Mouse (Mus musculus) macrophage (primary cell): ENCODE results near the gene Sgsh. TPM values are rescaled to one million over a fixed set of nuclear protein-coding genes. Genes with fewer than 3 reads are reported as not detected.
"Not testable (repeated sequence)": the region's sequence is repeated elsewhere in the genome, so short reads cannot be mapped to it uniquely, and the experiment has no call there.

Source experiments
- H3K27ac ChIP-seq: fragments of 350-480 bp; formaldehyde crosslinking; 2 replicates; pipeline ENCODE4 v1.9.0; 2021
- H3K36me3 ChIP-seq: fragments of 350-480 bp; formaldehyde crosslinking; 2 replicates; pipeline ENCODE4 v1.9.0; 2021; ENCODE audit errors: inconsistent target
- H3K4me3 ChIP-seq: fragments of 350-480 bp; formaldehyde crosslinking; 2 replicates; pipeline ENCODE4 v1.9.0; 2021; ENCODE audit errors: inconsistent target
- H3K79me2 ChIP-seq: fragments of 350-480 bp; formaldehyde crosslinking; 2 replicates; pipeline ENCODE4 v1.9.0; 2021; ENCODE audit errors: inconsistent target
- WGBS: methylation state at CpG from one replicate; pipeline ENCODE4 v1.1.7; 2026; ENCODE audit warnings: inconsistent platforms; ENCODE audit not compliant: missing documents; 5-methylcytosine and 5-hydroxymethylcytosine counted together
- polyA plus RNA-seq: library from polyadenylated mRNA; stranded (reverse); fragments of 250-400 nt; gene quantifications from 3 replicates; pipeline ENCODE4 v1.2.4, GENCODE M21; 2018; ENCODE audit warnings: inconsistent platforms

Sgsh gene
- polyA plus RNA-seq, 1 experiment from 2014 or later = 41.6 TPM

DNA sequence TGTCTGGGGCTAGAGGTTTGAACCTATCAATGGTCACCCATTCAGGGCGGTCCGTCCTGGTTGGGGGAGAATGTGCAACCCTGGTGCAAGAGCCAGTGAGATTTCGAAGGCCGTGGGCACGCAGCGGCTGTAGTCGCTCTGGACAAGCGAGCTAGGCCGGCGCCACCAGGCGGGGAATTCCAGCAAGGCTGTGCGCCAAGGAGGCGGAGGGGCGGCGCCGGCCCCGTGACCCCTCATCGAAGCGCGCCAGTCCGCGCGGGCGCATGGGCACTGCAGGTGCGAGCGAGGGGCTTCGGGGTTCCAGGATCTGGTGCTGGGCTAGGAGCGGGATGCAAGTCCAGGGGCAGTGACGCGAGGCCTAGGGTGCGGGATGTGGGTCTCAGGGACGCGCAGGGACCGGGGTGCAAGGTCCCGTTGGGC, 34.5 kb upstream of the Sgsh start:
- peak overlapping the region; percentile 98 for H3K4me3 ChIP-seq
- peaks cover 42% of the 10 kb centered on the region for H3K79me2 ChIP-seq
- 2% methylated on average over 30 of the region's 35 CpGs for WGBS
- H3K27ac ChIP-seq = peak overlapping the region; percentile 95
- H3K36me3 ChIP-seq = peaks cover 3% of the 10 kb centered on the region; the same call in 1 of the 2 replicates

DNA sequence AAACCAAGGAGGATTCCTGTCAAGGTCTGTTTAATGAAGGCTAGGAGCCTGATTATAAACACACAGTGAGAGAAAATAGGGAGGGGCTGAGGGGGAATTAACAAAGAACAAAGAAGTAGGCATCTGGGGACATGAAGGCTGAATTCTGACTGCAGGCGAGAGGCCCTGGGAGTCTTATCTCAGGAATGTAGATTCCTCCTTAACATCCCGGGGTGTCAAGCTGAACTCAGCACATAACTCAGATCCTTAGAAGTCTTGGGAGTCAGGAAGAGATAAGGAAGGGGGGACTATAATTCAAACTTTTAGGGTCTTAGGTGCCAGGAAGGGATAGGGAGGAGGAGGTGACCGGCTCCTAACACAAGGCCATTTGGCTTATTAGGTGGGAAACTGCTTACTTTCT, 31.9 kb upstream of the Sgsh start:
- peaks cover 18% of the 10 kb centered on the region; the same call in 1 of the 2 replicates for H3K79me2 ChIP-seq
- H3K27ac ChIP-seq, H3K4me3 ChIP-seq, H3K36me3 ChIP-seq: not testable (repeated sequence)
- WGBS = 69% methylated on average over 3 of the region's 3 CpGs

DNA sequence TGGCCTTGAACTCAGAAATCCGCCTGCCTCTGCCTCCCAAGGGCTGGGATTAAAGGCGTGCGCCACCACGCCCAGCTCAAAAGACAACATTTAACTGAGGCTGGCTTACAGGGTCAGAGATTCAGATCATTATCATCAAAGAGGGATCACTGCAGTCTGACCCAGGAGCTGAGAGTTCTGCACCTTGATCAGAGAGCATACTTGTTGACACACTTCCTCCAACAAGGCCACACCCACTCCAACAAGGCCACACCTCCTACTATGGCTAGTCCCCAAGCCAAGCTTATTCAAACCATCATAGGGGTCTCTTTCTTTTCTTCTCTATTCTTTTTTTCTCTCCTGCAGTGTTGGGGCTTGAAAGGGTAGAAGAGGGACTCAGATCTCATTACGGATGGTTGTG, 31.0 kb upstream of the Sgsh start:
- no peak overlapping the region for H3K27ac ChIP-seq
- 98% methylated on average over 5 of the region's 5 CpGs for WGBS
- H3K4me3 ChIP-seq = no peak overlapping the region
- no peaks in the 10 kb centered on the region; the same call in 1 of the 2 replicates for H3K36me3 ChIP-seq
- H3K79me2 ChIP-seq = peaks cover 9% of the 10 kb centered on the region; the same call in 1 of the 2 replicates

DNA sequence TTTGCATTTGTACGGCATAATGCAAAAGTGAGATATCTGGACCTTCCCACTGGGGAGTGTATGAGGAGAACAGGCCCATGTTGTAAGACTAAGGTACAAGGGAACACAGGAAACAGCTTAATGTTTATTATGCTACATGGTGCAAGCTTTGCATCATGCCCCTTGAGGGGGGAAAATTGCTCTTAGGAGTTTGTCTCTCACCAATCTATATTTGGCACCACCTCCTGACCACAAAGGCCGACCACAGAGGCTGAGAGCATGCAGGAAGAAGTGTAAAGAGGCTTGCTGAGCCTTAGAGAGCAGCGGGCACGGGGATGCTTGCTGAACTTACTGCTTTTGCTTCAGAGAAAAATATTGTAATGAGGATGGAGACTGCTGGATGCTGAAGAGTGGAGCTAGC, 29.6 kb upstream of the Sgsh start:
- Histone ChIP-seq H3K27ac (no peak overlapping the region), H3K79me2 (no peaks in the 10 kb centered on the region), H3K36me3 (peaks cover 10% of the 10 kb centered on the region), H3K4me3 (no peak overlapping the region)
- 9% methylated on average over 4 of the region's 4 CpGs for WGBS

DNA sequence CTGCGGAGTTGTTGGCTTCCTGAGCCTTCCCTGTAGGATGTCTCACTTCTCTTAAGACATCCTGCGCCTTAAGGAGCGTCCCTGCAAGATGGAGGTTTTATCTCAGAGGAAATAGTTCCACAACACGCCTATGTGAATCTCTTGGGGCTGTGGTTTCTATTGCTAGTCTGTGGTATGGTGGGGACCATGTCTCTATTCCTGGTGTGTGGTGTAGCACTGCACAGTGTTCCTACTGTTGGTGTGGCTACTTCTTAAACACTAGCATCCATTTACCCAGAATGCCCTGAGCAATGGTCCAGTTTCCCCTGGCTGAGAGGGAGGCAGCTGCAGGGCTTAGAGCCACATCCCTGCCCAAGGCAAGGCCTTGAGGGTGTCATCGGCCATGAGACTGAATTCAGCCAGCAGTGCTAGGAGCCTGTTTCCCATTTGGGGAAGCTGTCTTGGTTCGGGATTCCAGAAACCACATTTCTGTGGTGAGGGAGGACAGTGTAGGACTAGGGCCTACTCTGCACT, 27.1 kb upstream of the Sgsh start:
- WGBS = 38% methylated on average over 6 of the region's 6 CpGs
- H3K27ac ChIP-seq = no peak overlapping the region
- H3K4me3 ChIP-seq = no peak overlapping the region
- H3K36me3 ChIP-seq = peaks cover 32% of the 10 kb centered on the region
- H3K79me2 ChIP-seq = no peaks in the 10 kb centered on the region

DNA sequence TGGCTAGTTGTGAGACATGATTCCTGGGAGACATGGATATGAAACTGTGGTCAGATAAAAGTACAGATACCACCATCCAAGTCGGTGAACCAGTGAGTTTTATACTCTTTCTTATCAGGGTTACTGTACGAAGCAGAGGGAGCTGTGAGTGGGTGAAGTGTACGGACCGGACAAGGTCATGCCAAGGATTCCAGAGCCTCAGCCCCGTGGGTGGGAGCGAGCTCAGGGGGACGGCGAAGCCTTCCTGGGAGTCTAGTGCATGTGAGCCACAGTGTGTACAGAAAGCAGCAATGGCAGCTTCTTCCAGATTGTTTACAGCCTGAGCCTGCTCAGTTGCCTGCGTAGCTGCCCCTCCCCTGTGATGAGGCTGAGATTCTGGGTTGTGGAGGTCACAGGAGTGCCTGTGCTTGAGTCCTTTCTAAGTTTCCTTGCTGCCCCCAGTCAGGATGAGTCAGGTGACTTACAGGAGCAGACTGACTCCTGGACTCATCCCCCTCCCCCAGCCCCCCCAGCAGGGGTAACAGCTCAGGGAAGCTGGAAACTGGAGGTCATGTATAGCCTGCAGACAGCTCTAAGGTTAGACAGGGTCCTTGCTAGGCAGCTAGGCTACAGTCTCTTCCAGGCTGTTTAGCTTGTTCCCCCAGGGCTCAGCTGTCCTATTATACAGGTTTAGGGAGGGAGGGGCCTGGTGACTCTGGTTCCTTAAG, 26.4 kb upstream of the Sgsh start:
- peaks cover 32% of the 10 kb centered on the region for H3K36me3 ChIP-seq
- 90% methylated on average over 8 of the region's 9 CpGs for WGBS
- H3K27ac ChIP-seq = no peak overlapping the region
- H3K4me3 ChIP-seq = no peak overlapping the region
- no peaks in the 10 kb centered on the region for H3K79me2 ChIP-seq

DNA sequence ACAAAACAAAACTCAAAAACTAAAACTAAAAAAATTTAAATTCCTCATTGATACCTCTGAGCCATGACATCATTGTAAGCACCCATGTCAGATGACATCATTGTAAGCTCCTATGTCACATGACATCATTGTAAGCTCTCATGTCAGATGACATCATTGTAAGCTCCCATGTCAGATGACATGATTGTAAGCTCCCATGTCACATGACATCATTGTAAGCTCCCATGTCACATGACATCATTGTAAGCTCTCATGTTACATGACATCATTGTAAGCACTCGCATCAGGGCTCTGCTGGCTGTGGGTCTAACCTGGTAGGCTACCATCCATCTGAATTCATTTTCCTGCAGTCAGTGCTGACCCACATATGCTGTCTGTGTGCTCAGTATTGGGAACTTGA, 23.2 kb upstream of the Sgsh start:
- no peak overlapping the region for H3K4me3 ChIP-seq
- peaks cover 41% of the 10 kb centered on the region for H3K36me3 ChIP-seq
- WGBS = 80% methylated on average over 1 of the region's 1 CpGs
- H3K79me2 ChIP-seq = no peaks in the 10 kb centered on the region
- H3K27ac ChIP-seq = no peak overlapping the region

DNA sequence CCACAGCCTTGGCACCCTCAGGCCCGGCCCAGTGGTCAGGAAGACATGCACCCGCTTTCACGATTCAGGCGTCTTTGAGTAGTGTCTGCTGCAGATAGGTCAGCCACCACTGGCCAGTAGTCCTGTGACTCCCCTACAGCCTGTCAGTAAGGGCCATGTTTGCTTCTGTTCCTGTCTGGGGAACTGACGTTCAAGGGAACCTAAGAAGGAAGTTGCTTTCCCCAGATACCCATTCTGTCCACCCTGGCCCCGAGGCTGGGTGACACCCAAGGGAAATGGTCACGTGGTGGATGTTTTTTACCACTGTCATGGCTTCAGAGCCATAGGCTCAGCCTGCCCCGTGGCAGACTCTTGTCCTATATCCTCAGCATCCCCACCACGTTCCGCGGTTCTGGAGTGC, 22.0 kb upstream of the Sgsh start:
- 54% methylated on average over 11 of the region's 11 CpGs for WGBS
- Histone ChIP-seq H3K79me2 (no peaks in the 10 kb centered on the region), H3K36me3 (peaks cover 46% of the 10 kb centered on the region), H3K27ac (peak overlapping the region; percentile 50), H3K4me3 (no peak overlapping the region)

DNA sequence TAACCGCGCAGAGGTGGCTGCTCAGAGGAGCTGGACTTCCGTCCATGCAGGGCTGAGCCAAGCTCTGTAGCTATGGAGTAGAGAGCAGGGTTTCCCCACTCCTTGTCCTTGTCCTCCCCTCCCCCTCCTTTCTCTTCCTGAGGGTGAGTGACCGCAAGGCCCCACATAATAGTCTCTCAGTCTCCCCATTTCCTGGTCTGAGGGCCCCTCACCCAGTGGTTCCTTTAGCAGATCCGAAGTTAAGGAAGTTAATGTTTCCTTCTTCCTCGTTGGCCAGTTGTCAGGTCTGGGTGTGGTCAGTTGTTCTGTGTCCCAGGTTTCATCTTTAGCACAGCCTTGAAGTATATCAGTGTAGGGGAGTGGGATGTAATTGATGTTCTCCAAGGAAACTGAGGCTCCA, 20.1 kb upstream of the Sgsh start:
- 24% methylated on average over 4 of the region's 6 CpGs for WGBS
- H3K36me3 ChIP-seq = peaks cover 60% of the 10 kb centered on the region
- no peak overlapping the region for H3K27ac ChIP-seq

DNA sequence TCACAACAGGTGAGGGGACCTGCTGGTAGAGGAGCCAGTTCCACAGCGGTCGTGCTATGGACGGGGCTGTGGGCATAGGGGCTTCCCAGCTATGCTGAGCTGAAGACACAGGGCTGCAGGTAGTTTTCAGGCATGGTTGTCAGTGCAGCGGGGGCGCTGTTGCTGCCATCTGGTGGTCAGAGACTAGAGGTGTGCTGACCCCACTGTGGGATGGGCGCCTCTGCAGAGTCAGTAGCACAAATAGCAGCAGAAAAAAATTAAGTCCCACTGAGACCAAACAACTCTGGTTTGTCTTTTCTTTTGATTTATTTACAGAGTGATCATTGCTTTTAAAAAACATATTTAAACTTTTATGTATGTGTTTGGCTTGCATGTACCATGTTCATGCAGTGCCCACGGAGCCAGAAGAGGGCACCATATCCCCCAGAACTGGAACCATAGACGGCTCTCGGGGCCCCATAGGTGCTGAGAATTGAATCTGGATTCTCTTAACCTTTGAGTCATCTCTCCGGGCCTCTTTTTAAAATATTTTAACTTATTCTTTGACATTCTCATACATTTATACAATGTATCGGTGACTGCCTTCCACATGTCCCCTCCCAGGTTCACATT, 8.3 kb upstream of the Sgsh start:
- Histone ChIP-seq H3K79me2 (peaks cover 23% of the 10 kb centered on the region; the same call in 1 of the 2 replicates), H3K36me3 (peaks cover 88% of the 10 kb centered on the region), H3K27ac (no peak overlapping the region), H3K4me3 (no peak overlapping the region)
- 36% methylated on average over 11 of the region's 11 CpGs for WGBS

More for the DNA sequence above, 20.1 kb upstream of the Sgsh start:
- Histone ChIP-seq H3K79me2 (no peaks in the 10 kb centered on the region), H3K4me3 (no peak overlapping the region)

DNA sequence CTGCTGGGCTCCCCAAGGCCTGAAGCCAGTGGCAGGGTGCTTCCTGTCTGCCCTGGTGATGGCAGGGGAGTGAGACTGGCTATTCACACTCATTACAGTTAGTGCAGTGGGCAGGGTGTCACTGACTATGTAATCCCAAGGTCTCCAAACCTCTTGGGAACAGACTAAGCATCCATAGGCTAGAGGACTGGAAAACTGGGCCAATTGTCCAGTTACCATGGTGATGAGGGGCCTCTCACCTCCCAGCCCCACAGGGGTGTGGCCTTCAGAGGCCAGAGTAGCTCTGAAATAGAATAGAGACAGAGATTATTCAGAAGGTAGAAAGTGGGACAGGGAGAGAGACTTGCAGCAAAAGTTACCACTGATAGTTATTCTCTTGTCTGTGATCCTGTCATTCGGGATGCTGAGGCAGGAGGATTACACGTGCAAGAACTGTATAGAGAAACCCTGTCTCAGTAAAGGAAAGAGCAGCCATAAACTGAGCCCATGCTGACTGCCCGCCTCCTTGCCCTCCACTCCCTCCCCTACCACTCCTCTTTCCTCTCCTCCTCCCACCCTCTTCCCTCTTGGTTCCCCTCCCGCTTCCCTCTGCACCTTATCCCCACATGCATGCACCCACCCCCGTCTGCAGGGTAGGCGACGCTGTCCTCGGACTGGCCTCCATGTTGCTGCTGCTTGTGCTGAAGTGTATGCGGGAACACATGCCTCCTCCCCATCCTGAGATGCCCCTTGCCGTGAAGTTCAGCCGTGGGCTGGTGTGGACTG, 7.6 kb upstream of the Sgsh start:
- H3K27ac ChIP-seq = no peak overlapping the region
- H3K36me3 ChIP-seq = peaks cover 88% of the 10 kb centered on the region
- peaks cover 29% of the 10 kb centered on the region; the same call in 1 of the 2 replicates for H3K79me2 ChIP-seq
- no peak overlapping the region for H3K4me3 ChIP-seq
- WGBS = 52% methylated on average over 10 of the region's 11 CpGs

DNA sequence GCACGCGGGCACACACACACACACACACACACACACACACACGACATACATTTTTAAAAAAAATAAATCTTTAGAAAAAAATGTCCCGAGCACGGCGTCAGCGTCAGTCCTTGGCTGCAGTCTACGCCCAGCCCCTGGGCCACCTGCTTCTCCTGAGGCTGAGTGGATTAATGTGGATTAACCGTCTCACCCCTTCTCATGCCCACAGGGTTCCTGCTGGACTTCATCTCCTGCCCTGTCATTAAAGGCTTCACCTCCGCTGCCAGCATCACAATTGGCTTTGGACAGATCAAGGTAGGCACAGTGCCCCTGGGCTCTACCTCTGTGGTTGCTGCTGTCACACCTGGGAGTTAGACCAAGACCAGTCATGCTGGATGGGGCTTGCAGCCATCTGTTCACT, 3.8 kb upstream of the Sgsh start:
- Histone ChIP-seq H3K27ac (no peak overlapping the region), H3K79me2 (peaks cover 58% of the 10 kb centered on the region; the same call in 1 of the 2 replicates)
- WGBS = 99% methylated on average over 9 of the region's 10 CpGs

DNA sequence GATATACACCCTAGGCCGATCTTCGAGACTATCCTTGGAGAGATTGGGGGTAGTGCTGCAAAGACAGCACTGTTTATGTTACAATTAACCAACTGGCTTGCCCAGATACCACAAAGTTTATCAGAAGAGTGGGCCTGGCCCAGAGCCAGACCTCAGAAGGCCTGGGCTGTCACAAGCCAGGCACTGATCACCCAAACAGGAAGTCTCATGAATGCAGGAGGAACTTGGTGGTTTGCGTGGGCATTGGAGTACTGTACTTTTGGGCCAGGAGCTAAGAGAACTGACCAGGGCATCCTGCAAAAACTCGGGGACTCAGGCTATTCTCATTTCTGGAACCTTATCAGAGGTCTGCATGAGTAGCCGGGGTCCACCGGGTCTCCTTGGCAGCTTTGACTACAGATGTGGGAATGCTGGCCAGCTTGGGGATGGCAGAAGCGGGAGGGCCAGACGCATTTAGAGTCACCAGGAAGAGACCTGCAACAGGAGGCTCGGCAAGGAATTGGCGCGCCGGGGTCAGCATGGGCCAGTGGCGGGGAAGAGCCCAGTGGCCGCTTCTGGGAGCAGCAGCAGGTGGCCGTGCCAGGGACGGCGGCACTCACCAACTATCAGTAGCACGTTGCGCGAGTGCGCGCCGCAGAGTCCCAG, 416 bp downstream of the Sgsh start:
- WGBS = under 1% methylated on average over 23 of the region's 23 CpGs
- H3K79me2 ChIP-seq = peaks cover 65% of the 10 kb centered on the region; the same call in 1 of the 2 replicates
- peaks cover 37% of the 10 kb centered on the region for H3K36me3 ChIP-seq
- H3K27ac ChIP-seq = peak overlapping the region; percentile 95
- H3K4me3 ChIP-seq = peak overlapping the region; percentile 78

More for the DNA sequence above, 3.8 kb upstream of the Sgsh start:
- Histone ChIP-seq H3K4me3 (no peak overlapping the region), H3K36me3 (peaks cover 59% of the 10 kb centered on the region)

DNA sequence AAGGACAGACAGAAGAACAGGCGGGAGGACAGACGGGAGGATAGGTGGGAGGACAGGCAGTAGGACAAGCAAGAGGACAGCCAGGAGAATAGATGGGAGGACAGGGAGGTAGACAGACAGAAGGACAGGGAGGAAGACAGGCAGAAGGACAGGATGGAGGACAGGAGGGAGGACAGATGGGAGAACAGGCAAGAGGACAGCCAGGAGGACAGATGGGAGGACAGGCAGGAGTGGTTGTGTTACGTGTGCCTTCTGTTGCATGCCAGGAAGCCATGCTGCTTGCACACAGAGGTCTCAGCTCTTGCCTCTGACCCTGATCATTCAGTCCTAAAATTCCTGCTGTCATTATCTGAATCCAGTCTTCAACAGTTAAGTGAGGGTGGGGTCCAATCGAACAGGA, 1.4 kb downstream of the Sgsh start:
- peaks cover 37% of the 10 kb centered on the region for H3K36me3 ChIP-seq
- H3K79me2 ChIP-seq = peaks cover 55% of the 10 kb centered on the region; the same call in 1 of the 2 replicates
- peak overlapping the region; percentile 95 for H3K27ac ChIP-seq
- 85% methylated on average over 3 of the region's 4 CpGs for WGBS
- H3K4me3 ChIP-seq = 0 out of 2 replicates have a peak overlapping the region, but pooled peaks have one; percentile 78
